Mouse (Mus musculus): Measurements from ENCODE around the gene Acss3. TPM values are rescaled to one million over a fixed set of nuclear protein-coding genes. Genes with fewer than 3 reads are reported as not detected.

Acss3 gene
- not detected for total RNA-seq (2023)

GRCm38 (mm10) chr10:107123529-107124335 is at the start of gene Acss3:
TSS of gene Acss3 (minus strand) at chr10:107123668.

Other genes with a start within 250 kb of the Acss3 start
- gene Lin7a, start 148.0 kb upstream of the Acss3 start, total RNA-seq (2023), result not detected